Mouse (Mus musculus) midbrain, embryonic 14.5 days (tissue): Measurements from ENCODE around the gene Coq6. TPM values are rescaled to one million over a fixed set of nuclear protein-coding genes. Genes with fewer than 3 reads are reported as not detected.

ENCODE experiments used
- ATAC-seq: fragments of 200-750 bp; cut with Nextera tagmentation; 2 replicates; pipeline ENCODE4 v1.8.0; 2017; ENCODE audit warnings: moderate number of reproducible peaks, moderate library complexity; ENCODE audit not compliant: low FRiP score, low TSS enrichment
- DNase-seq: peaks from one replicate; pipeline ENCODE4 v3.0.0-alpha.2; 2015
- H3K27ac ChIP-seq: fragments of 300-500 bp; sonication (generic); replicated peaks from 2 replicates; pipeline ENCODE4 v1.5.1; 2014; ENCODE audit warnings: mild to moderate bottlenecking, low read depth, low read length, moderate library complexity
- H3K27me3 ChIP-seq: fragments of 300-500 bp; sonication (generic); 2 replicates; pipeline ENCODE4 v1.6.1; 2014; ENCODE audit warnings: low read length, control low read depth, mixed read lengths; ENCODE audit not compliant: control insufficient read depth, insufficient read depth
- H3K36me3 ChIP-seq: fragments of 300-500 bp; sonication (generic); 2 replicates; pipeline ENCODE4 v1.6.1; 2014; ENCODE audit warnings: low read length, control low read depth; ENCODE audit not compliant: control insufficient read depth, insufficient read depth
- H3K4me1 ChIP-seq: fragments of 300-500 bp; sonication (generic); 2 replicates; pipeline ENCODE4 v1.6.1; 2014; ENCODE audit warnings: mild to moderate bottlenecking, antibody characterized with exemption, low read length, control low read depth; ENCODE audit not compliant: control insufficient read depth, insufficient read depth
- H3K4me2 ChIP-seq: fragments of 300-500 bp; sonication (generic); 2 replicates; pipeline ENCODE4 v1.6.1; 2014; ENCODE audit warnings: mild to moderate bottlenecking, low read length, moderate library complexity
- H3K4me3 ChIP-seq: fragments of 300-500 bp; sonication (generic); replicated peaks from 2 replicates; pipeline ENCODE4 v1.5.1; 2014; ENCODE audit warnings: low read depth, low read length
- H3K9ac ChIP-seq: fragments of 300-500 bp; sonication (generic); replicated peaks from 2 replicates; pipeline ENCODE4 v1.6.1; 2014; ENCODE audit warnings: mild to moderate bottlenecking, low read length, moderate library complexity
- H3K9me3 ChIP-seq: fragments of 300-500 bp; sonication (generic); 2 replicates; pipeline ENCODE4 v1.6.1; 2016; ENCODE audit warnings: low read length, control low read depth, mixed read lengths; ENCODE audit not compliant: control insufficient read depth
- WGBS: fragments of 180-500 bp; shearing (Covaris S2); extraction: QIAGEN DNeasy Blood & Tissue Kit; methylation state at CpG from one replicate; pipeline ENCODE4 v1.1.7; 2014; 5-methylcytosine and 5-hydroxymethylcytosine counted together
- polyA plus RNA-seq: library from polyadenylated mRNA; unstranded; fragments of >200 nt; fragmentation: Nextera tagmentation; extraction: Ambion mirVana; gene quantifications from 2 replicates; pipeline ENCODE4 v1.2.1, GENCODE M21; 2014

Coq6 gene
- polyA plus RNA-seq, 1 experiment from 2014 or later, result 46.9 TPM

- Histone ChIP-seq H3K9me3 (no peaks in the 10 kb centered on the region), H3K9ac (no peak overlapping the region), H3K4me2 (no peak overlapping the region), H3K27me3 (no peaks in the 10 kb centered on the region), H3K36me3 (peaks cover 8% of the 10 kb centered on the region; the same call in 1 of the 2 replicates), H3K4me3 (no peak overlapping the region), H3K4me1 (no peaks in the 10 kb centered on the region), H3K27ac (no peak overlapping the region)
- ATAC-seq (no peak), DNase-seq (no peak)
- WGBS, result 77% methylated on average over 14 of the region's 14 CpGs
Observed at GRCm38 (mm10) chr12:84388774-84389400, 27.4 kb downstream of the Coq6 start.

DNA sequence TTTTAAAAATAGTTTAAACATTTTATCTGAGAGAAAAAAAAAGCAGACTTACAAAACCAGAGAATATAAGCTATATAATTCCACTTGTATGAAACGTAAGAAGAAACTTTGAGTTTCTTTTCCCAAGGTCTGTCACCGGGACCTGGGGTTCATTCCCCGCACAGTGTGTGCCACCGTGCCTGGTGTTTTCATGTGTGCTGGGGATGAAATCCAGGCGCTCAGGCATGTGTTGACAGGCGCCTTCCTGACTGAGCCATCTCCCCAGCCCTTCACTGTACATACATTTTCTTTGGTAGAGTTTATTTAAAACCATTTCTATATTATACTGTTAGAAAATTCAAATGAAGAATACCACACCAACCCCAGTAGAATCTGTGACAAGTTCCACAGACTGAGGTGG lies 28.9 kb downstream of the Coq6 start:
- H3K27ac ChIP-seq, result no peak overlapping the region
- H3K9me3 ChIP-seq, result no peaks in the 10 kb centered on the region
- peaks cover 2% of the 10 kb centered on the region; the same call in 1 of the 2 replicates for H3K36me3 ChIP-seq
- no peaks in the 10 kb centered on the region for H3K4me1 ChIP-seq
- no peak overlapping the region for H3K4me2 ChIP-seq
- 91% methylated on average over 6 of the region's 6 CpGs for WGBS
- no peak overlapping the region for H3K9ac ChIP-seq
- no peak for ATAC-seq
- no peaks in the 10 kb centered on the region for H3K27me3 ChIP-seq
- no peak for DNase-seq
- H3K4me3 ChIP-seq, result no peak overlapping the region

DNA sequence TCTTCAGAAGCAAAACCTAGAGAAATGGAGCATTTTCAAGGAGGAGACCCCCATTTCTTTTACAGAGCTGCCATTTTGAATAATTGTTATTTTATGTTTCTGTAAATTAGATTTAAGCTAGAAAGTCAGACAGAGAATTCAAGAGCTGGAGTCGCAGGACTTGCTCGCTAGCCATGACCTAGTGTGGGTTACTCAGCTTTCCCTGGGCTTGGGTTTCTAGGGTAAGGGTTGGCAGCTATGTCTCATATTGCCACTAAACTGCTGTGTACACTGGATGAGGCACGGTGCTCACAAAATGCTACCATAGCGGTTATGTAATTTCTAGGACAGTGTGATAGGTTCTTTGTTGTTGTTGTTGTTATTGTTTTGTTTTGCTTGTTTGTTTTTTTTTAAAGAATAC lies 31.2 kb downstream of the Coq6 start:
- ATAC-seq, result no peak
- H3K27ac ChIP-seq, result no peak overlapping the region
- H3K4me3 ChIP-seq, result no peak overlapping the region

GRCm38 (mm10) chr12:84393847-84394246 lies 32.4 kb downstream of the Coq6 start:
- Histone ChIP-seq H3K4me3 (no peak overlapping the region), H3K27me3 (no peaks in the 10 kb centered on the region), H3K4me2 (no peak overlapping the region), H3K9me3 (no peaks in the 10 kb centered on the region), H3K27ac (no peak overlapping the region), H3K9ac (no peak overlapping the region), H3K36me3 (no peaks in the 10 kb centered on the region), H3K4me1 (no peaks in the 10 kb centered on the region)
- no peak for DNase-seq
- ATAC-seq, result no peak
- 94% methylated on average over 5 of the region's 5 CpGs for WGBS

More for the DNA sequence above, 31.2 kb downstream of the Coq6 start:
- Histone ChIP-seq H3K4me1 (no peaks in the 10 kb centered on the region), H3K36me3 (no peaks in the 10 kb centered on the region), H3K9me3 (no peaks in the 10 kb centered on the region), H3K4me2 (no peak overlapping the region), H3K9ac (no peak overlapping the region), H3K27me3 (no peaks in the 10 kb centered on the region)
- DNase-seq, result no peak
- 92% methylated on average over 4 of the region's 4 CpGs for WGBS

DNA sequence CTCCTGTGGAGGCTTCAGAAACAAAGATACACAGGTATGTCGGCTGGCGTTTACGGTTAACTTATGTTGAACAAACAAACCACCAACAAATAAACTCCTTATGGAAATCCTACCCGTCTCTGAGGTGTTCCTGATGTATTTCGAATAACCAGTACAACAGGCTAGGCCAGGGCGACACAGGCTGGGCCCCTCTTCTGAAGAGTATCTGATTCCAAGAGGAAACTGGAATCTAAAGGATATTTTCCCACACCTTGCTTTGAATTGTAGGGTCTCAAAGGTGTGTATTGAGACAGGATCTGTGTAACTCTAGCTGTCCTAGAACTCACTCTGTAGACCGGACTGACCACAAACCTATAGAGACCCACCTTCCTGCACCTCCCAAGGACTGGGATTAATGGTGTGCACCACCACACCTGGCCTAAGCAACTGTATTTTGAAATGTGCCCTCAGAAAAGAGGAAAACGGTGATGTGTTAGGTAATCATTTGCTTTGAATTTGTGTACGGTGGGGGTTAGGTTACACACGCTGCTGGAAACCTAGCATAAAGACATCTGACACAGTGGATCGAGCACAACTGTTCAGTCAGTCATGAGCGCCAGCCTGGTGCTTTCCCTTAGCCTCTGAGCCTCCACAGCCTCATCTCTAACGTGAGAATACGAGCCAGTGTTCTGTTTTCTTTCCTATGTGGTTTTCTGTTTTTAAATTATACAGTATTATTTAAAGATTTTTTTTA lies 35.7 kb downstream of the Coq6 start:
- Histone ChIP-seq H3K4me1 (no peaks in the 10 kb centered on the region), H3K4me2 (no peak overlapping the region), H3K27me3 (no peaks in the 10 kb centered on the region), H3K4me3 (no peak overlapping the region), H3K36me3 (no peaks in the 10 kb centered on the region), H3K9ac (no peak overlapping the region), H3K9me3 (no peaks in the 10 kb centered on the region), H3K27ac (no peak overlapping the region)
- ATAC-seq, result no peak
- no peak for DNase-seq
- WGBS, result 89% methylated on average over 14 of the region's 14 CpGs

- no peaks in the 10 kb centered on the region for H3K4me1 ChIP-seq
- no peak overlapping the region for H3K4me3 ChIP-seq
- no peaks in the 10 kb centered on the region for H3K36me3 ChIP-seq
- DNase-seq (no peak), ATAC-seq (no peak)
- no peak overlapping the region for H3K9ac ChIP-seq
- no peak overlapping the region for H3K27ac ChIP-seq
- H3K27me3 ChIP-seq, result no peaks in the 10 kb centered on the region
- no peaks in the 10 kb centered on the region for H3K9me3 ChIP-seq
- no peak overlapping the region for H3K4me2 ChIP-seq
Observed at GRCm38 (mm10) chr12:84397685-84398084, 36.2 kb downstream of the Coq6 start.

- Histone ChIP-seq H3K27me3 (no peaks in the 10 kb centered on the region), H3K27ac (no peak overlapping the region), H3K9ac (no peak overlapping the region), H3K4me2 (no peak overlapping the region), H3K4me3 (no peak overlapping the region), H3K36me3 (no peaks in the 10 kb centered on the region), H3K9me3 (no peaks in the 10 kb centered on the region), H3K4me1 (no peaks in the 10 kb centered on the region)
- DNase-seq (no peak), ATAC-seq (no peak)
- 90% methylated on average over 5 of the region's 5 CpGs for WGBS
Observed at GRCm38 (mm10) chr12:84398629-84399028, 37.2 kb downstream of the Coq6 start.

GRCm38 (mm10) chr12:84399135-84399534 lies 37.7 kb downstream of the Coq6 start:
- no peak overlapping the region for H3K4me3 ChIP-seq
- H3K36me3 ChIP-seq, result no peaks in the 10 kb centered on the region
- no peaks in the 10 kb centered on the region for H3K27me3 ChIP-seq
- ATAC-seq (no peak), DNase-seq (no peak)
- no peak overlapping the region for H3K4me2 ChIP-seq
- no peaks in the 10 kb centered on the region for H3K4me1 ChIP-seq
- H3K9ac ChIP-seq, result no peak overlapping the region
- 83% methylated on average over 9 of the region's 9 CpGs for WGBS
- H3K27ac ChIP-seq, result no peak overlapping the region
- H3K9me3 ChIP-seq, result no peaks in the 10 kb centered on the region

DNA sequence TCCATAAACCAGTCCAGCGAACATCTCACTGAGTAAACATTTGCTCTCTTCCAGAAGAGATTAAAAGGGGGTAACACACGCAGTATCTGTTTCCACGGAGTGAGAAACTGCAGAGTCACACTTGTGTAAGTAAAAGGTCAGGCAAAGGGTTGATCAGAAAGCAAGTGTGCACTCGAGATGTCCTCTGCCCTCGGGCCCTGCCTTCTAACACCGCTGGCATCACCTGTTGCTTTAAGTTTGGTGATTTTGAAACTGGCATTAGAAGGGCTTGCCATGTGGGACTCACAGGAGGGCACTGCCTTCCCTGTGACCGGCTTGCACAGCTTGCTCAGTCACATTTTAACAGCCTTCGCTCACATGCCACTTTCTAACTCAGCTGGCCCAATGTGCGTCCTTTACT lies 38.2 kb downstream of the Coq6 start:
- H3K27ac ChIP-seq, result no peak overlapping the region
- no peak for ATAC-seq
- no peak for DNase-seq
- H3K4me1 ChIP-seq, result no peaks in the 10 kb centered on the region
- no peak overlapping the region for H3K4me2 ChIP-seq
- no peaks in the 10 kb centered on the region for H3K27me3 ChIP-seq
- H3K36me3 ChIP-seq, result no peaks in the 10 kb centered on the region
- no peak overlapping the region for H3K9ac ChIP-seq
- no peaks in the 10 kb centered on the region for H3K9me3 ChIP-seq
- WGBS, result 87% methylated on average over 9 of the region's 9 CpGs
- H3K4me3 ChIP-seq, result no peak overlapping the region
